Mouse (Mus musculus) stomach, postnatal 0 days (tissue): ENCODE data around the gene Nptxr.
"Not testable (repeated sequence)": the region's sequence is repeated elsewhere in the genome, so short reads cannot be mapped to it uniquely, and the experiment has no call there.

Experiments
- CTCF ChIP-seq: IDR thresholded peaks from 2 replicates; pipeline ENCODE4 v1.5.1; 2016; ENCODE audit warnings: antibody characterized with exemption, low read depth, mild to moderate bottlenecking, moderate library complexity
- EP300 ChIP-seq: optimal IDR thresholded peaks from 2 replicates; pipeline ENCODE3; 2016; ENCODE audit warnings: antibody characterized with exemption

GRCm38 (mm10) chr15:79812840-79813239, 8.3 kb upstream of the Nptxr start:
- TF ChIP-seq CTCF, EP300: not testable (repeated sequence)
